Mouse (Mus musculus) granulocyte monocyte progenitor cell, adult 5-6 weeks (primary cell): ENCODE results near the gene Pde4c. TPM values are rescaled to one million over a fixed set of nuclear protein-coding genes. Genes with fewer than 3 reads are reported as not detected.

ENCODE experiments used
- ATAC-seq: replicated peaks from 2 replicates; pipeline ENCODE4 v1.8.0; 2016; ENCODE audit warnings: mild to moderate bottlenecking, moderate TSS enrichment, inconsistent platforms; ENCODE audit not compliant: poor library complexity, severe bottlenecking
- total RNA-seq, 2 experiments: library from RNA; stranded (forward) in 1 of 2; stranded (reverse) in 1 of 2; fragments of 200-712, 200-1000 nt in 1 of 2; fragments of >200 nt in 1 of 2; fragmentation: Nextera tagmentation in 1 of 2; gene quantifications; 2 replicates each; pipeline ENCODE4 v1.2.3; 2014 to 2017

The Pde4c gene
- total RNA-seq, 2 experiments from 2014 or later = not detected

GRCm38 (mm10) chr8:70696946-70697345 is 26.6 kb upstream of the Pde4c start:
- no peak for ATAC-seq

DNA sequence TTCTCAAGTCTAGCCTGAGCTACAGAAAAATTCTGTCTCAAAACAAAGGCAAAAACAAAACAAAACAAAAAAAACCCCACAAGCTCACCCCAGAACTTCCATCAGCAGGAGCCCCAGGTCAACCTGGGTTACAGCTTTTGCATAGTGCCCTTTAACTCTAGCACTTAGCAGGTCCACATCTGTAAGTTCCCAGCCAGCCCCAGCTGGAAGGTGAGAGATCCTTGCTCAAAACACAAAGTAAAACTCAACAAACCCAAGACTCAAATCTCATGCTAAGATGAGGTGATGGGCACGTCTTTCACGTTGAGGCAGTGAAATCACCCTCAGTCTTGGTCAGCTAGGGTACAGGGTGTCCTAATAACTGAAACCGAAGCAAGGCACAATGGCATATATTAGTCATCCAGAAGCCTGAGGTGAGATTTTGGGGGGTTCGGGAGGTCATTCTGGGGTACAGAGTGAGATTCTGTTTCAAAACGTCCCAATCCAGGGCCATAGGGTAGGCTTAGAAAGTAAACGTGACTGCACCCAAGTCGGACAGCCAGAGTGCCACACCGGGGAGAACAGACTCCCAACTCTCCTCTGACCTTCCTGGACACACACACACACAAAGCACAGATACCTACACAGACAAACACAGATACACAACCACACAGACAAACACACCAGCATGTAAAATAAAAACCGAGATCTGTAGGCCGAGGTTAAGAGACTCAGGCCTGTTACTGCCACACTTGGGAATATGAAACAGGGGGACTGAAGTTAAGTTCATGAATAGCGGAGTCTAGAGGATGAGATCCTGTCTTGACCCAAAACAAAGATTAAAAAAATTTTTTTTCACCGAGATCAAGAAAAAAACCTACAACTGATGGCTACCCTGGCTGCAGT is 25.9 kb upstream of the Pde4c start:
- no peak for ATAC-seq

DNA sequence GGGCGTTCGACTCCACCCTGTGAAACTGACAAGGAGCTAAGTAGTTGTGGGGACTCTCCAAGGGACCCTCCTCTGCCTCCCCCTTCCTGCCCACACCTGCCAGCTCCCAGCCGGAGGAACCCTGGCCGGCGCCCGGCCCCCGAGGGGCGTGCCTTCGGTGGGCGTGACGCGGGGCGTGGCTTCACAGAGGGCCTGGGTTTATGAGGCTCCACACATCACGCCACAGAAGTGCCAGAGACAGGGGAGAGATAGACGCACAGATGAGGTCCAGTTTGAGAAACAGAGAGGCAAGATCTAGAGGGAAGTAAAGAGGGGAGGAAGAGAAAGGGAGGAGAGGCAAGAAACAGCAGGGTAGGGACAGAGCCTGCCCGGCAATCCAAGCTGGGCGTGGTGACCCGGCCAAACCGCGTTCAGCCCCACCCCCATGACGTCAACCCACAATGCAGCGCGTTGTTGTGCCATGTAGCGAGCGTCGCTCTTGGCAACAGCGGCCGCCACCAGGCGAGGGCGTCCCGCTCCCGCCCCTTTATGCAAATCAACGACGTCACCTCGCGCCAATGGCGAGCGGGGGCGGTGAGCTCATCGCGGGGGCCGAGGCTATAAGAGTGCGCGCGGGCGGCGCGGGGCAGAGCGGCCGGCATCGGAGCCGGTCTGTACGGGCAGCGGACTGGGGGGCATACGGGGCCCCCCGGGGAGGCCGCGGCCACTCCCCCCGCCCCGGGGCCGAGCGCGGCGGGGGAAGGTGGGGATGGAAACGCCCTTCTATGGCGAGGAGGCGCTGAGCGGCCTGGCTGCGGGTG is 25.0 kb upstream of the Pde4c start, which contains the start of gene Jund:
Gene Jund, plus strand, starts transcription at position 640 of the 800 bp plus-strand sequence.
- ATAC-seq = peak; percentile 54

DNA sequence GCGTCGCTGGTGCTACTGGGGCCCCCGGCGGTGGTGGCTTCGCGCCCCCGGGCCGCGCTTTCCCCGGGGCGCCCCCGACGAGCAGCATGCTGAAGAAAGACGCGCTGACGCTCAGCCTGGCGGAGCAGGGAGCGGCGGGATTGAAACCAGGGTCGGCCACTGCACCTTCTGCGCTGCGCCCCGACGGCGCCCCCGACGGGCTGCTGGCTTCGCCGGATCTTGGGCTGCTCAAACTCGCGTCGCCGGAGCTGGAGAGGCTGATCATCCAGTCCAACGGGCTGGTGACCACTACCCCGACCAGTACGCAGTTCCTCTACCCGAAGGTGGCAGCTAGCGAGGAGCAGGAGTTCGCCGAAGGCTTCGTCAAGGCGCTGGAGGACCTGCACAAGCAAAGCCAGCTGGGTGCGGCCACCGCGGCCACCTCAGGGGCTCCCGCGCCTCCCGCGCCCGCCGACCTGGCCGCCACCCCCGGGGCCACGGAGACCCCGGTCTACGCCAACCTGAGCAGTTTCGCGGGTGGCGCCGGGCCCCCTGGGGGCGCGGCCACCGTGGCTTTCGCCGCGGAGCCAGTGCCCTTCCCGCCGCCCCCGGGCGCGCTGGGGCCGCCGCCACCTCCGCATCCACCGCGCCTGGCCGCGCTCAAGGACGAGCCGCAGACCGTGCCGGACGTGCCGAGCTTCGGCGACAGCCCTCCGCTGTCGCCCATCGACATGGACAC is 24.2 kb upstream of the Pde4c start:
- ATAC-seq = no peak; the same call in 1 of the 2 replicates

DNA sequence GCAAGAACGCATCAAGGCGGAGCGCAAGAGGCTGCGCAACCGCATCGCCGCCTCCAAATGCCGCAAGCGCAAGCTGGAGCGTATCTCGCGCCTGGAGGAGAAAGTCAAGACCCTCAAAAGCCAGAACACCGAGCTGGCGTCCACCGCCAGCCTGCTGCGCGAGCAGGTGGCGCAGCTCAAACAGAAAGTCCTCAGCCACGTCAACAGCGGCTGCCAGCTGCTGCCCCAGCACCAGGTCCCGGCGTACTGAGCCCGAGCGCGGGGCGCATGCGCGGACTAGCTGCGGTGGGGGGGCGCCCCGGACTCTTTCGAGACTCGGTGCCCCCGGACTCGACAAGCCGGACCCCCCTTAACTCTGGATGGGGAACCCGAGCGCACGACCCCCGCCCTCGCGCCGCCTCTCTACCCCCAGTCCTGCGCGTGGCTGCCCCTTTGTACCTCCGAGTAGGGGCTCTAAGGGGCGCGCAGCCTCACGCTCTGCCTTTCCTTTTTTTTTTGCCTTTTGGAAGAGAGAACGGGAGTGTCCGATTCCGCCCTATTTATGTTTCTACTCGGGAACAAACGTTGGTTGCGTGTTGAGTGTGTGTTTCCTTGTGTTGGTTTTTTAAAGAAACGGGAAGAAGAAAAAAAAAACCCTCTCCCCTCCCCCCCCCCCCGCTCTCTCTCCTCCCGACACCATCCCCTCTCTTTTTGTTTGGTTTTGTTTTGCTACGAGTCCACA is 23.5 kb upstream of the Pde4c start:
- ATAC-seq = no peak

DNA sequence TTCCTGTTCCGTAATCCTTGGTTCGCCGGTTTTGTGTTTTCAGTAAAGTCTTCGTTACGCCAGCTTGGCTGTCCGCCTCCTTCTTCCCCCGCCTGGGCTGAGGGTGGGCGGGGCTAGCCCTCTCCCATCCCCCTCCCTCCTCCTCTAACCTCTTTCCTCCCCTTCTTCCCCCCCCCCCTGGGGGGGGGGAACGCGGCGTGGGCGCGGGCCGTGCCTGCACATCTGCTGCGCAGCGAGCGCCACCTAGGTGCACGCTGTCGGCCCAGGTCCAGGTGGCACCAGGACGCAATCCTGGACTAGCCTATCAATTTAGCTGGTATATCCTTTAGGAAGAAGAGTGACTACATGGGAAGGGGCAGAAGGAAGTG is 23.0 kb upstream of the Pde4c start:
- ATAC-seq = peak; percentile 9

GRCm38 (mm10) chr8:70701048-70701981 is 22.2 kb upstream of the Pde4c start:
- ATAC-seq = no peak

DNA sequence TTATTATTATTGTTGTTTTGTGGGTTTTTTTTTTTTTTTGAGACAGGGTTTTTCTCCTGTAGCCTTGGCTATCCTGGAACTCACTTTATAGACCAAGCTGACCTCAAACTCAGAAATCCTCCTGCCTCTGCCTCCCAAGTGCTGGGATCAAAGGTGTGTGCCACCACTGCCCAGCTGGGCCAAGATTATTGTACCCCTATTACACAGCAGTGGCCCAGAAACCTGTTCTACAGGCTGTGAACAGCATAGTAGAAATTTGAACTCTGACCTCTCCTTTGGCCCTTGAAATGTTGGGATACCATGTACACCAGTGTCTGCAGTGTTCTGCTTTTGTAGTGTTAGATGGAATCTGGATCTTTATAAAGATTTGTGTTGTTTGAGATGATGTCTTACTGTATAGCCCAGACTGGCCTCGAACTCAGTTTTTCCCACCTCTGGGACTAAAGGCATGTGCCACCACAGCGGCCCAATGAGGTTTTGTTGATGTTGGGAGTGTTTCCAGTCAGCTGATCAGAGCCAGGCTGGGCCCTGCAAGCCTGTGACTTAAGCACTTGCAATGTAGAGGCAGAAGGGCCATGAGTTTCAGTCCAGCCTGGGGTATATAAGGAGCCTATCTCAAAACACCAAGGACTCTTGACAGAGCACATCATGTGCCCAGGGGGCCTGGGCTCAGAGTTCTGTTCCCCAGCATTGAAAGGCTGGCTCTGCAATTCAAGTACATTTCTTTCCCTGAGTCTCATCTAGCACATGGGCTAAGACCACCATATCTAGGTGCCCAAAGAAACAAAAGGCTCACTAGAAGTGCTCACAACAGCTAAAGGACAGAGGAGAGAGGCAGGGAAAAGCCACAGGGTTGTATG is 21.3 kb upstream of the Pde4c start:
- ATAC-seq = no peak

GRCm38 (mm10) chr8:70702842-70703182 is 20.7 kb upstream of the Pde4c start:
- ATAC-seq = no peak

DNA sequence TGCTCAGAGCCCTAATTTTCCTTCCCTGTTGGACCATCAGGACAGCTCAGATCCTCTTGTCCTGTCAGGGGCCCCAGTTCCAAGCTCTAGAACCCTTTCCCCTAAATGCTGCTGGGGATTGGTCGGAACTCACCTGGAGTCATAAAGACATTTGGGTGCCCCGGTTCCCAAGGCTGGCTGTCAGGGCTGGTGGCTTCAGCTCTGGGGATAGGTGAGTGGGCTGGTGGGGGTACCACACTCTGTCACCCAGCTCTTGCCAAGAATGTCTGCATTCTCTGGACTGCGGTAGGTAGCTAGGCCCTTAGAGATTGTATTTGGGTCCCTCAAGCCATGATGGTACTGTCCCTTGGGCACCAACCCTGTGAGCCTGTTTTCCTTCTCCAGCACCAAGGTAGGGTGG is 20.2 kb upstream of the Pde4c start, which contains the start of gene Iqcn:
Gene Iqcn, plus strand, starts transcription at position 171 of the 400 bp plus-strand sequence.
- no peak for ATAC-seq

- ATAC-seq = no peak
These were observed 15.2 kb upstream of the Pde4c start for GRCm38 (mm10) chr8:70708281-70708680.

DNA sequence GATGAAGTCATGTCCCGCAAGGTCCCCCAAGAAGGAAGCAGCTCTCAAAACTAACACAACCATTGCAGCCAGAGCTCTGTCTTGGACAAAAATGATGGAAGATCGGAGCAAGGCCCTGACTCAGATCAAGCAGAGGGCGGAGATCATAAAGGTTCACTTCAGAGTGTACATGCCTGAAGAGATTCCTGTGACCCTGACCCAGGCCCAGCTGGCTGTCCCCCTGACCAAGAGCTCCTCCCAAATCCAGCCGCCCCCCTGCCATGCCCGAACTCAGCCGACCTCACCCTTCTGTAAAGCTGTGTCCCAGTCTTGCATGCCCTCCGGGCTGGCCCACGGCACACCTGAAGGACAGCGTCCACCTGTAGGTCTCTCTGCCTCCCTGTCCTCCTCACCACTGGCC is 13.7 kb upstream of the Pde4c start:
- no peak for ATAC-seq

- no peak for ATAC-seq
These were observed 13.2 kb upstream of the Pde4c start for GRCm38 (mm10) chr8:70710296-70710695.

GRCm38 (mm10) chr8:70711041-70711440 is 12.5 kb upstream of the Pde4c start:
- no peak for ATAC-seq

DNA sequence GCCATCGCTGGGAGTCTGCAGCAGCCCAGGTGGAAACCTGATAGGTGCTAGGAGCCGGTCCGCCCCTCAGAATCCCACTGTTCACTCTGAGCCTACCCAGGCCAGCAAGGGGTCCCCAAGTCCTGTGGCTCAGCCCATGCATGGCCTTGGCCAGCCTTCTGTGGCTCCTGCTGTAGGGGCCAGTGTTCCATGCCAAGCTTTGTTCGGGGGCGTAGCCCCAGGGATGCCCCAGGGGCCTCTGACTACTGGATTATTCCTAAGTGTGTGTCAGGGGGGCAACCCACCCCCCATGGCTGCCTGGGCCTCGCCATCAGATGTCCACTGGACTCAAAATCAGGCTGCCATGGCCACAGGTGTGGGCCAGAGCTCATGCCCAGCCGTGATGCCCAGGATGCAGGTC is 9.5 kb upstream of the Pde4c start:
- ATAC-seq = no peak

- no peak for ATAC-seq
These were observed 8.4 kb upstream of the Pde4c start for GRCm38 (mm10) chr8:70715086-70715485.

GRCm38 (mm10) chr8:70716521-70717400 is 6.8 kb upstream of the Pde4c start:
- no peak for ATAC-seq
